Comparison of ENCODE assay signal across 20 mouse cellular contexts in genomic region chr2:27838112-27838511, GRCm38 (mm10). TPM values are rescaled to one million over a fixed set of nuclear protein-coding genes. Genes with fewer than 3 reads are reported as not detected.
A peak's percentile ranks its signal among the peaks of the same experiment; 100 is the strongest.
DNase-seq lines count a peak whose midpoint lies in the region; ATAC-seq and TF ChIP-seq lines count a peak whose summit lies in the region.
"Had no signal": no experiment of that assay in that cellular context is flagged by ENCODE, and none has a peak within 500 bp of the region (broad histone marks: within the 10 kb centered on the region; RNA-seq: fewer than 3 reads in every experiment).

No protein-coding gene starts in this region.

- H3K36me3 ChIP-seq in embryonic facial prominence, embryonic 15.5 days, result no peaks in the 10 kb centered on the region
- H3K36me3 ChIP-seq in limb, embryonic 14.5 days (ENCODE audit: control insufficient read depth, insufficient read depth, low read length), result no peaks in the 10 kb centered on the region
- no peaks in the 10 kb centered on the region for H3K36me3 ChIP-seq in hindbrain, embryonic 13.5 days
- H3K36me3 ChIP-seq: heart, embryonic 10.5 days; liver, embryonic 13.5 days; lung, embryonic 15.5 days; neural tube, embryonic 12.5 days had no signal

- no peak overlapping the region for H3K4me3 ChIP-seq in embryonic facial prominence, embryonic 15.5 days (replicated peaks)
- no peak overlapping the region for H3K4me3 ChIP-seq in limb, embryonic 14.5 days (replicated peaks; ENCODE audit: low read length)
- H3K4me3 ChIP-seq in hindbrain, embryonic 13.5 days, result no peak overlapping the region
- H3K4me3 ChIP-seq: heart, embryonic 10.5 days; liver, embryonic 13.5 days; lung, embryonic 15.5 days; neural tube, embryonic 12.5 days had no signal

- no peak for TF ChIP-seq POLR2A in limb, embryonic 14.5 days (IDR thresholded peaks at IDR 0.05; ENCODE audit: borderline replicate concordance, extremely low read depth, insufficient read depth, insufficient read length)

- DNase-seq in right cerebral cortex, postnatal 10 days (ENCODE audit: low spot score in 2 of 2), result peak; percentile 31 to 39
- no peak for DNase-seq in right cerebral cortex, postnatal 14 days
- DNase-seq in limb, embryonic 14.5 days (ENCODE audit: low spot score), result no peak
- no peak for DNase-seq in urinary bladder, postnatal 36 days (ENCODE audit: low spot score in 2 of 2)
- DNase-seq in thymus, postnatal 14 days, result no peak
- DNase-seq: cerebellum, adult 11 months; cerebellum, postnatal 36 days; heart, postnatal 10 days; kidney, adult 8-10 months; kidney, postnatal 25 days; liver, embryonic 13.5 days; right cerebral cortex, postnatal 4 days; thymus, postnatal 25 days had no signal

- no peak for ATAC-seq in embryonic facial prominence, embryonic 15.5 days (ENCODE audit: insufficient number of reproducible peaks, low FRiP score, low TSS enrichment, low read depth)
- no peak for ATAC-seq in limb, embryonic 14.5 days (ENCODE audit: low FRiP score, low read depth)
- ATAC-seq in hindbrain, embryonic 13.5 days (ENCODE audit: low FRiP score), result no peak

- H3K4me1 ChIP-seq in embryonic facial prominence, embryonic 15.5 days, result peaks cover 47% of the 10 kb centered on the region
- peaks cover 49% of the 10 kb centered on the region for H3K4me1 ChIP-seq in limb, embryonic 14.5 days (ENCODE audit: control insufficient read depth, insufficient read depth, low read length)
- H3K4me1 ChIP-seq in hindbrain, embryonic 13.5 days (replicated peaks), result peaks cover 14% of the 10 kb centered on the region
- H3K4me1 ChIP-seq: liver, embryonic 13.5 days had no signal

- H3K9me3 ChIP-seq in embryonic facial prominence, embryonic 15.5 days (replicated peaks), result no peaks in the 10 kb centered on the region
- H3K9me3 ChIP-seq in limb, embryonic 14.5 days (ENCODE audit: control insufficient read depth, low read length), result no peaks in the 10 kb centered on the region
- H3K9me3 ChIP-seq in hindbrain, embryonic 13.5 days, result no peaks in the 10 kb centered on the region
- H3K9me3 ChIP-seq: heart, embryonic 10.5 days; liver, embryonic 13.5 days; lung, embryonic 15.5 days; neural tube, embryonic 12.5 days had no signal

- no peak overlapping the region for H3K4me2 ChIP-seq in embryonic facial prominence, embryonic 15.5 days (replicated peaks)
- no peak overlapping the region for H3K4me2 ChIP-seq in limb, embryonic 14.5 days (replicated peaks; ENCODE audit: low read depth, low read length, severe bottlenecking)
- H3K4me2 ChIP-seq in hindbrain, embryonic 13.5 days, result no peak overlapping the region
- H3K4me2 ChIP-seq: hindbrain, embryonic 14.5 days; liver, embryonic 13.5 days; lung, embryonic 15.5 days; neural tube, embryonic 12.5 days had no signal

- no peaks in the 10 kb centered on the region for H3K27me3 ChIP-seq in embryonic facial prominence, embryonic 15.5 days
- no peaks in the 10 kb centered on the region for H3K27me3 ChIP-seq in limb, embryonic 14.5 days (ENCODE audit: control insufficient read depth, insufficient read depth, low read length)
- no peaks in the 10 kb centered on the region for H3K27me3 ChIP-seq in hindbrain, embryonic 13.5 days
- H3K27me3 ChIP-seq: liver, embryonic 13.5 days; lung, embryonic 15.5 days; neural tube, embryonic 12.5 days had no signal

- H3K9ac ChIP-seq in embryonic facial prominence, embryonic 15.5 days, result no peak overlapping the region
- H3K9ac ChIP-seq in limb, embryonic 14.5 days (ENCODE audit: low read depth, low read length, severe bottlenecking), result no peak overlapping the region
- no peak overlapping the region for H3K9ac ChIP-seq in hindbrain, embryonic 13.5 days
- H3K9ac ChIP-seq: hindbrain, embryonic 14.5 days; liver, embryonic 13.5 days; lung, embryonic 15.5 days; neural tube, embryonic 12.5 days had no signal

- WGBS in embryonic facial prominence, embryonic 15.5 days, result 58% methylated on average over 9 of the region's 9 CpGs
- WGBS in limb, embryonic 14.5 days, result 48% methylated on average over 9 of the region's 9 CpGs
- 53% methylated on average over 9 of the region's 9 CpGs for WGBS in hindbrain, embryonic 13.5 days

- peak overlapping the region; percentile 61; the same call in 1 of the 2 replicates for H3K27ac ChIP-seq in embryonic facial prominence, embryonic 15.5 days (replicated peaks)
- peak overlapping the region; percentile 63; the same call in 1 of the 2 replicates for H3K27ac ChIP-seq in limb, embryonic 14.5 days (replicated peaks; ENCODE audit: low read depth, low read length)
- H3K27ac ChIP-seq in hindbrain, embryonic 13.5 days, result no peak overlapping the region
- H3K27ac ChIP-seq: hindbrain, embryonic 14.5 days; liver, embryonic 13.5 days; lung, embryonic 15.5 days; macrophage; neural tube, embryonic 12.5 days had no signal

RNA-seq across cellular contexts. Expression of gene Col5a1, which starts 48.1 kb away (rescaled TPM):
- polyA plus RNA-seq in embryonic facial prominence, embryonic 15.5 days (2015; fragmentation: Nextera tagmentation; extraction: Ambion mirVana), result 217 and 242 TPM in 2 replicates
- 298 and 304 TPM in 2 replicates for polyA plus RNA-seq in limb, embryonic 14.5 days (2012; rRNA removed)
- polyA plus RNA-seq in limb, embryonic 14.5 days (2014; fragmentation: Nextera tagmentation; extraction: Ambion mirVana), result 256 and 260 TPM in 2 replicates
- polyA plus RNA-seq in hindbrain, embryonic 13.5 days (2015; fragmentation: Nextera tagmentation; extraction: Ambion mirVana), result 15.4 and 16.3 TPM in 2 replicates

Comparison
In these comparisons a context has a peak if more than half of its experiments do, and no peak if none do; other contexts are left out.
1. DNase-seq: peak in right cerebral cortex, postnatal 10 days (2 of 2); none in right cerebral cortex, postnatal 14 days (single experiment), limb, embryonic 14.5 days (single experiment), urinary bladder, postnatal 36 days (0 of 2) and thymus, postnatal 14 days (single experiment).
2. RNA of gene Col5a1, which starts 48.1 kb away (polyA plus RNA-seq): 256 to 304 TPM in limb, embryonic 14.5 days and 217 to 242 TPM in embryonic facial prominence, embryonic 15.5 days; 15.4 to 16.3 TPM in hindbrain, embryonic 13.5 days; every median in the first group is over 10 times any median in the second.